Mouse (Mus musculus): ENCODE measurements around the gene Ptprn2. TPM values are rescaled to one million over a fixed set of nuclear protein-coding genes. Genes with fewer than 3 reads are reported as not detected.

Ptprn2 gene
- polyA plus RNA-seq, 1 experiment from 2014 or later, result 0.14 TPM

DNA sequence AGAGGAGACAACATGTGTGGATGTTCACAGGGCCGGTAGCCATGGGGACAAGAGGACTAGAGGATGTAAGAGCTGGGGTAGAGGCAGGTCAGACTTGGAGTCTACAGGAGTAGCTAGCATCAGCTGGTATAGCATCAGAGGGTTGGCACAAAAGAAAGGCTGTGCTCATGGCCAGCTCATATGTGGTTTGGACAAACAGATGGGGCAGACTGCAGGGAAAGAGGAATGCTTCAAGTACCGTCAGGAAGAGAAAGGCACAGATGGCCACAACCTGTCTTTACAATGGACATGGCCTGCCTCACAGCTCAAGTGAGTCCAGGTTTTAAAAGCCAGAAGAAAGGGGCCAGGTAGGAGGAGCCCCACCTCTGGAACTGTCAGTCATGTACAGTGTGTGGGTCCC lies 776.5 kb downstream of the Ptprn2 start:
- no peaks in the 10 kb centered on the region for H3K4me1 ChIP-seq (ENCODE audit: insufficient read depth)
- DNase-seq (no peak), ATAC-seq (no peak)
- H3K36me3 ChIP-seq (replicated peaks; ENCODE audit: insufficient read depth, low read length), result no peaks in the 10 kb centered on the region
- no peaks in the 10 kb centered on the region for H3K9me3 ChIP-seq (ENCODE audit: low read length)
- no peak overlapping the region for H3K9ac ChIP-seq (replicated peaks)
- no peak overlapping the region for H3K4me3 ChIP-seq (ENCODE audit: low read depth, low read length)
- TF ChIP-seq EP300 (IDR thresholded peaks at IDR 0.05; ENCODE audit: low read depth), result no peak
- TF ChIP-seq CTCF (IDR thresholded peaks at IDR 0.05; ENCODE audit: low read depth), result no peak
- no peak overlapping the region for H3K27ac ChIP-seq (ENCODE audit: low read depth)
- no peaks in the 10 kb centered on the region for H3K27me3 ChIP-seq (ENCODE audit: insufficient read depth, low read length)
- no peak overlapping the region for H3K4me2 ChIP-seq (ENCODE audit: low read depth, low read length)
- 75% methylated on average over 2 of the region's 2 CpGs for WGBS (ENCODE audit: insufficient replicate concordance)

DNA sequence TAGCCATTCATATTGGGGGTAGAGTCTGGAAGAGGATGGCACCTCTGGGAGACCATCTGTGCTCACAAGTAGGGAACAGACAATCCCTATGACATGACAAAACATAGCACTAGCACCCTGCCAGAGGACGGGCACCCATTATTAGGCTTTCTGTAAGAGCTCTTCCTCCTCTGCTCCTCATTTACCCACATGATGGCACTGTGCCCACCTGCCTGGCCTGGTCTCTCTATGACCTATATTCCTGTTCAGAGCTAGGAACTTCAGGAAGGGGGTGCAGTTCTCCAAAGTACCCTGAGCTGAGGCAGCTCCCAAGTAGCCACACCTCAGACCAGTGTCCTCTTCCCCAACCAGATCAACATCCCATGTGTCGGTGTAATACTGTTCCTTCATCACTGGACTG lies 777.6 kb downstream of the Ptprn2 start:
- Histone ChIP-seq H3K9me3 (ENCODE audit: low read length) (no peaks in the 10 kb centered on the region), H3K4me3 (ENCODE audit: low read depth, low read length) (no peak overlapping the region), H3K36me3 (replicated peaks; ENCODE audit: insufficient read depth, low read length) (no peaks in the 10 kb centered on the region), H3K27ac (ENCODE audit: low read depth) (no peak overlapping the region), H3K9ac (replicated peaks) (no peak overlapping the region), H3K4me2 (ENCODE audit: low read depth, low read length) (no peak overlapping the region), H3K27me3 (ENCODE audit: insufficient read depth, low read length) (no peaks in the 10 kb centered on the region), H3K4me1 (ENCODE audit: insufficient read depth) (no peaks in the 10 kb centered on the region)
- TF ChIP-seq EP300 (IDR thresholded peaks at IDR 0.05; ENCODE audit: low read depth), result no peak
- TF ChIP-seq CTCF (IDR thresholded peaks at IDR 0.05; ENCODE audit: low read depth), result no peak
- WGBS (ENCODE audit: insufficient replicate concordance), result 64% methylated on average over 2 of the region's 2 CpGs
- no peak for ATAC-seq
- no peak for DNase-seq

DNA sequence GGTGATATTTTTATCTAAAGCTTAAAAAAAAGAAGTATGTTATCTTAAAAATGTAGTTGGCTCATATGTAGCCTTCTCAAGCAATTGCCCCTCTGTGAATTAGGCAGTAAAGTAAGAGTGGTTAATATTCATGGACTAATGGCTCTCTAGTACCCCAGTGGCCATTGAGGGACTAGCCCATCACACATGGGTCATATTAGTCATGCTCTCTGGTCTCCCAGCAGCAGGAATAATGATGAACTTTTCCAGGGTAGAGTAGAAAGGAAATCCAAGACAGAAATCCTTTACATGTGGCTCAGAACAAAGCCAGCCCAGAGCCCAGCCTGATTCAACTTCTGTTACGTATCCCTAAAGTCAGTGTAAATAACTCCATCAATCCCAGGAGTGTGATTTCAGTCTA lies 779.7 kb downstream of the Ptprn2 start:
- TF ChIP-seq CTCF (IDR thresholded peaks at IDR 0.05; ENCODE audit: low read depth), result no peak
- Histone ChIP-seq H3K4me2 (ENCODE audit: low read depth, low read length) (no peak overlapping the region), H3K4me3 (ENCODE audit: low read depth, low read length) (no peak overlapping the region), H3K36me3 (replicated peaks; ENCODE audit: insufficient read depth, low read length) (no peaks in the 10 kb centered on the region), H3K27ac (ENCODE audit: low read depth) (no peak overlapping the region), H3K9ac (replicated peaks) (no peak overlapping the region), H3K4me1 (ENCODE audit: insufficient read depth) (no peaks in the 10 kb centered on the region), H3K9me3 (ENCODE audit: low read length) (no peaks in the 10 kb centered on the region), H3K27me3 (ENCODE audit: insufficient read depth, low read length) (no peaks in the 10 kb centered on the region)
- WGBS (ENCODE audit: insufficient replicate concordance), result 92% methylated on average over 1 of the region's 1 CpGs
- DNase-seq (no peak), ATAC-seq (no peak)

DNA sequence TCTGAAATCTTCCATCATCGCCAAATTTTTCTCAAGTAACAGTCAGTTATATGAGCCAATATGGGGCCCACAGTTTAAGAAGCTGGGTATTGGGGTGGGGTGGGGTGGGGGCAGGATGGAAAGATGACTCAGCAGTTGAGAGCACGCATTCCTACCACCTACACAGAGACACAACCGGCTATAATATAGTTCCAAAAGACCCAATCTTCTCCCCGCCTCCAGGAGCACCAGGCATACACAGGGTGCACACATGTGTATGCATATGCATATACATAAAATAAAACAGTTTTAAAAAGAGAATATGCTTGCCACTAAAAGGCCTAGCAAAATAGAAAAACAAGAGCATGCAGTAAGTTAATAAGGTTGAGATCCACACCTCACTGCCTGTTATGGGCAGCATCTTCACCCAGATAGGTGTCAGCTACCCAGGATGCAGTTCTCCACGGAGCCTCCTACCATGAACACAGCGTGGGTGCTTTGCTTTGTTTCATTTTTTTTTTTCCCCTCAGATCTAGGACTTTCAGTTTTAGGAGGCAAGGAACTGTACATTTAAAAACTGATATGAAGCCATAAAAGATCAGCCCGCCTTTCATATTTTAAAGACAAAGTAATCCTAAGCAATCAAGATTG lies 783.1 kb downstream of the Ptprn2 start:
- H3K36me3 ChIP-seq (replicated peaks; ENCODE audit: insufficient read depth, low read length), result no peaks in the 10 kb centered on the region
- ATAC-seq, result no peak
- WGBS (ENCODE audit: insufficient replicate concordance), result 75% methylated on average over 7 of the region's 7 CpGs
- DNase-seq, result no peak
- TF ChIP-seq EP300 (IDR thresholded peaks at IDR 0.05; ENCODE audit: low read depth) (no peak), CTCF (IDR thresholded peaks at IDR 0.05; ENCODE audit: low read depth) (no peak)
- H3K9ac ChIP-seq (replicated peaks), result no peak overlapping the region
- H3K27ac ChIP-seq (ENCODE audit: low read depth), result no peak overlapping the region
- H3K4me3 ChIP-seq (ENCODE audit: low read depth, low read length), result no peak overlapping the region
- no peaks in the 10 kb centered on the region for H3K4me1 ChIP-seq (ENCODE audit: insufficient read depth)
- no peaks in the 10 kb centered on the region for H3K9me3 ChIP-seq (ENCODE audit: low read length)
- no peaks in the 10 kb centered on the region for H3K27me3 ChIP-seq (ENCODE audit: insufficient read depth, low read length)
- H3K4me2 ChIP-seq (ENCODE audit: low read depth, low read length), result no peak overlapping the region

DNA sequence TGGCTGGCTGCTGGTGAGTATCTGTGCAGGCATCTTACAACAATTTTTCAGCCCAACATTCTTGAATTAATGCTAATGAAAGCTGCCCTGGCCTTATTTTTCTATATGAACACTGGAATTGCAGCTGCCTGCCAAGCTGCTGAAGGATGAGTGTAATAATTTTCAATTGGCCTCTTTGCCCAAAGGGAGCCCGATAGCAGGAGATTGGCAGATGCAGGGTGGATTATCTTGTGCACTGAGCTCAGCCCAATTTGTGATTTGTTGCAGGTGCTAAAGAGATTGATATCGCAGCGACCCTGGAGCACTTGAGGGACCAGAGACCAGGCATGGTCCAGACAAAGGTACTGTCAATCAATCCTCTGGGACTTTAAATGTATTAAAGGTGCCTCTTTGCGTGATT lies 783.8 kb downstream of the Ptprn2 start:
- no peak for DNase-seq
- Histone ChIP-seq H3K36me3 (replicated peaks; ENCODE audit: insufficient read depth, low read length) (no peaks in the 10 kb centered on the region), H3K4me3 (ENCODE audit: low read depth, low read length) (no peak overlapping the region), H3K4me2 (ENCODE audit: low read depth, low read length) (no peak overlapping the region), H3K27me3 (ENCODE audit: insufficient read depth, low read length) (no peaks in the 10 kb centered on the region), H3K9ac (replicated peaks) (no peak overlapping the region), H3K27ac (ENCODE audit: low read depth) (no peak overlapping the region), H3K9me3 (ENCODE audit: low read length) (no peaks in the 10 kb centered on the region), H3K4me1 (ENCODE audit: insufficient read depth) (no peaks in the 10 kb centered on the region)
- 74% methylated on average over 4 of the region's 4 CpGs for WGBS (ENCODE audit: insufficient replicate concordance)
- ATAC-seq, result no peak
- no peak for TF ChIP-seq EP300 (IDR thresholded peaks at IDR 0.05; ENCODE audit: low read depth)
- TF ChIP-seq CTCF (IDR thresholded peaks at IDR 0.05; ENCODE audit: low read depth), result no peak

DNA sequence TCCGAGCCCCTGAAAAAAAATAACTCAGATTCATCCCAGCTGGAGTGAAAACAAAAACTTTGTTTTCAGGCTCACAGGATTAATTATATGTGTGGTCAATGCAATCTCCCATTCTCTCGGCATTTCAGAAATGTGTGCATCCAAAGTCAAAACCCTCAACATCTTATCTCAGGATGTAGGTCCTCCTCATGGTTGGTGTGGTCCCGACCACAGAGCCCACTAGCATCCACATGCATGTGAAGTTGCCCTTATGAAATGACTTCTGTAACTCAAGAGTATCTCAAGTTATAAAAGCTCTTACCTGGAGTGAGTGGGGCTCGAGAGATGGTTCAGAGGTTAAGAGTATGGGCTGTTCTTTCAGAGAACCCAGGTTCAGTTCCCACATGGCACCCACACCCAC lies 784.7 kb downstream of the Ptprn2 start:
- Histone ChIP-seq H3K9me3 (ENCODE audit: low read length) (no peaks in the 10 kb centered on the region), H3K4me3 (ENCODE audit: low read depth, low read length) (no peak overlapping the region), H3K9ac (replicated peaks) (no peak overlapping the region), H3K4me1 (ENCODE audit: insufficient read depth) (no peaks in the 10 kb centered on the region), H3K4me2 (ENCODE audit: low read depth, low read length) (no peak overlapping the region), H3K27ac (ENCODE audit: low read depth) (no peak overlapping the region), H3K36me3 (replicated peaks; ENCODE audit: insufficient read depth, low read length) (no peaks in the 10 kb centered on the region), H3K27me3 (ENCODE audit: insufficient read depth, low read length) (no peaks in the 10 kb centered on the region)
- TF ChIP-seq CTCF (IDR thresholded peaks at IDR 0.05; ENCODE audit: low read depth), result no peak
- no peak for TF ChIP-seq EP300 (IDR thresholded peaks at IDR 0.05; ENCODE audit: low read depth)
- DNase-seq (no peak), ATAC-seq (no peak)
- WGBS (ENCODE audit: insufficient replicate concordance), result 42% methylated on average over 4 of the region's 4 CpGs

DNA sequence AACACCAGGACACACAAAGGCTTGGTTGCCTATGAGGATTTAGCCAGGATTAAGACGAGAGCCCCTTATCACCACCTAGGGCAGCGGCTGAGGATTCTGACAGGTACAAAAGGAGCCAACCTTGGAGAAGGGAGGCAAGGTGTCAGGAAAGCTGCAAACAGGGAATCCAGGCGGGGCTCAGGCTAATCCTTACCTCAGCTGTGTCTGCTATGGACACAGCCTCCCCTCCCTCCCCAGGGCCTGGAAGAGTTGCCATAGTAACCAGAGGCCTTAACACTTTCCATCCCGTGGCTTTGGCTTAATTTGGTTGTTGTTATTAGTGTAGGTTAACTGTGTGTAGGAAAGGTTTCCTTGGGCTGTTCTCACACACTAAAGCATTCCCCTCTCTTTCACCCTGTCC lies 787.6 kb downstream of the Ptprn2 start:
- TF ChIP-seq CTCF (IDR thresholded peaks at IDR 0.05; ENCODE audit: low read depth), result no peak
- TF ChIP-seq EP300 (IDR thresholded peaks at IDR 0.05; ENCODE audit: low read depth), result no peak
- Histone ChIP-seq H3K36me3 (replicated peaks; ENCODE audit: insufficient read depth, low read length) (no peaks in the 10 kb centered on the region), H3K27ac (ENCODE audit: low read depth) (no peak overlapping the region), H3K4me1 (ENCODE audit: insufficient read depth) (no peaks in the 10 kb centered on the region), H3K4me2 (ENCODE audit: low read depth, low read length) (no peak overlapping the region), H3K9me3 (ENCODE audit: low read length) (no peaks in the 10 kb centered on the region), H3K9ac (replicated peaks) (no peak overlapping the region), H3K27me3 (ENCODE audit: insufficient read depth, low read length) (no peaks in the 10 kb centered on the region), H3K4me3 (ENCODE audit: low read depth, low read length) (no peak overlapping the region)
- 19% methylated on average over 4 of the region's 4 CpGs for WGBS (ENCODE audit: insufficient replicate concordance)
- no peak for DNase-seq
- ATAC-seq, result no peak

Measured in liver, postnatal 0 days (tissue).